Mouse (Mus musculus) liver, embryonic 14.5 days (tissue): ENCODE measurements around the gene Cela1. TPM values are rescaled to one million over a fixed set of nuclear protein-coding genes. Genes with fewer than 3 reads are reported as not detected.

Source experiments
- ATAC-seq: fragments of 200-750 bp; cut with Nextera tagmentation; 2 replicates; pipeline ENCODE4 v1.8.0; 2017; ENCODE audit warnings: moderate number of reproducible peaks, mild to moderate bottlenecking, moderate library complexity; ENCODE audit not compliant: insufficient read depth
- DNase-seq, 3 experiments: peaks; one replicate each; pipeline ENCODE4 v3.0.0-alpha.2; 2012 to 2013; ENCODE audit warnings: low read depth in 3 of 3, low spot score in 3 of 3
- H3K27ac ChIP-seq: fragments of 300-500 bp; sonication (generic); 2 replicates; pipeline ENCODE4 v1.5.1; 2014; ENCODE audit warnings: moderate library complexity, mild to moderate bottlenecking, control low read depth, inconsistent platforms
- H3K27me3 ChIP-seq: fragments of 300-500 bp; sonication (generic); 2 replicates; pipeline ENCODE4 v1.6.1; 2014; ENCODE audit warnings: mild to moderate bottlenecking, low read length, moderate library complexity; ENCODE audit not compliant: control insufficient read depth, insufficient read depth
- H3K36me3 ChIP-seq: fragments of 300-500 bp; sonication (generic); replicated peaks from 2 replicates; pipeline ENCODE4 v1.6.1; 2014; ENCODE audit warnings: low read depth; ENCODE audit not compliant: control insufficient read depth, insufficient read depth
- H3K4me1 ChIP-seq, 2 experiments: fragments of 200-500 bp in 1 of 2; fragments of 300-500 bp in 1 of 2; sonication (generic) in 1 of 2; replicated peaks; 2 replicates each; pipeline ENCODE4 v1.6.1; 2012 to 2014; ENCODE audit warnings: antibody characterized with exemption in 1 of 2, inconsistent platforms in 1 of 2, low read length in 1 of 2; ENCODE audit not compliant: control insufficient read depth in 2 of 2, insufficient read depth in 2 of 2
- H3K4me2 ChIP-seq: fragments of 300-500 bp; sonication (generic); 2 replicates; pipeline ENCODE4 v1.6.1; 2014; ENCODE audit warnings: low read depth, mild to moderate bottlenecking, control low read depth, moderate library complexity
- H3K4me3 ChIP-seq, 2 experiments: fragments of 200-500 bp in 1 of 2; fragments of 300-500 bp in 1 of 2; sonication (generic) in 1 of 2; 2 replicates each; pipeline ENCODE4 v1.5.1; 2012 to 2014; ENCODE audit warnings: low read depth in 2 of 2, low read length in 2 of 2, mild to moderate bottlenecking in 2 of 2, control low read depth in 1 of 2, inconsistent platforms in 1 of 2, moderate library complexity in 1 of 2; ENCODE audit not compliant: insufficient read depth in 1 of 2
- H3K9ac ChIP-seq: fragments of 300-500 bp; sonication (generic); replicated peaks from 2 replicates; pipeline ENCODE4 v1.6.1; 2014; ENCODE audit warnings: mild to moderate bottlenecking, control low read depth, moderate library complexity
- H3K9me3 ChIP-seq: fragments of 300-500 bp; sonication (generic); 2 replicates; pipeline ENCODE4 v1.6.1; 2016; ENCODE audit warnings: low read length, mixed read lengths; ENCODE audit not compliant: control insufficient read depth
- CTCF ChIP-seq: IDR thresholded peaks from 2 replicates; pipeline ENCODE4 v1.5.1; 2016; ENCODE audit warnings: antibody characterized with exemption, low read depth, control low read depth
- EP300 ChIP-seq: IDR thresholded peaks from 2 replicates; pipeline ENCODE4 v1.6.1; 2016; ENCODE audit warnings: antibody characterized with exemption, low read depth
- WGBS: fragments of 180-500 bp; shearing (Covaris S2); extraction: QIAGEN DNeasy Blood & Tissue Kit; methylation state at CpG from one replicate; pipeline ENCODE4 v1.1.7; 2014; ENCODE audit not compliant: insufficient replicate concordance; 5-methylcytosine and 5-hydroxymethylcytosine counted together
- polyA plus RNA-seq, 2 experiments: library from polyadenylated mRNA; depleted of rRNA in 1 of 2; stranded (reverse) in 1 of 2; unstranded in 1 of 2; fragments of >200 nt; fragmentation: Nextera tagmentation in 1 of 2; extraction: Ambion mirVana in 1 of 2; gene quantifications; 2 replicates each; pipeline versions ENCODE4 v1.2.1 to v1.2.3; 2012 to 2014

Cela1 gene
- polyA plus RNA-seq, 2 experiments: 8.1 to 13.8 TPM

- H3K27me3 ChIP-seq: no peaks in the 10 kb centered on the region
- H3K9me3 ChIP-seq: no peaks in the 10 kb centered on the region
- H3K27ac ChIP-seq: no peak overlapping the region
- no peaks in the 10 kb centered on the region for H3K36me3 ChIP-seq
- TF ChIP-seq CTCF (no peak), EP300 (no peak)
- H3K4me2 ChIP-seq: no peak overlapping the region
- H3K4me3 ChIP-seq: no peak overlapping the region
- peaks cover 0 to 23% of the 10 kb centered on the region in 2 experiments; a peak in 3 of 4 replicates for H3K4me1 ChIP-seq
- DNase-seq (no peak), ATAC-seq (no peak)
- WGBS: 71% methylated on average over 5 of the region's 5 CpGs
- H3K9ac ChIP-seq: no peak overlapping the region
These were observed 26.9 kb downstream of the Cela1 start for GRCm38 (mm10) chr15:100660805-100661204.

- 65% methylated on average over 9 of the region's 9 CpGs for WGBS
- no peak for DNase-seq
These were observed 27.4 kb downstream of the Cela1 start for GRCm38 (mm10) chr15:100660306-100660705.

GRCm38 (mm10) chr15:100655201-100655600 is 32.5 kb downstream of the Cela1 start:
- Histone ChIP-seq H3K9ac (no peak overlapping the region), H3K9me3 (no peaks in the 10 kb centered on the region), H3K4me1 (no peaks in the 10 kb centered on the region), H3K4me3 (no peak overlapping the region), H3K36me3 (no peaks in the 10 kb centered on the region), H3K27me3 (no peaks in the 10 kb centered on the region), H3K27ac (no peak overlapping the region), H3K4me2 (no peak overlapping the region)
- 73% methylated on average over 5 of the region's 5 CpGs for WGBS
- DNase-seq (no peak), ATAC-seq (no peak)
- TF ChIP-seq EP300 (no peak), CTCF (no peak)

More at GRCm38 (mm10) chr15:100660306-100660705, 27.4 kb downstream of the Cela1 start:
- H3K27ac ChIP-seq: no peak overlapping the region
- H3K9me3 ChIP-seq: no peaks in the 10 kb centered on the region
- ATAC-seq: no peak
- no peak for TF ChIP-seq CTCF
- TF ChIP-seq EP300: no peak
- H3K4me3 ChIP-seq: no peak overlapping the region
- H3K36me3 ChIP-seq: no peaks in the 10 kb centered on the region
- H3K27me3 ChIP-seq: no peaks in the 10 kb centered on the region
- H3K9ac ChIP-seq: no peak overlapping the region
- peaks cover 0 to 18% of the 10 kb centered on the region in 2 experiments; a peak in 3 of 4 replicates for H3K4me1 ChIP-seq
- H3K4me2 ChIP-seq: no peak overlapping the region

GRCm38 (mm10) chr15:100654271-100654670 is 33.5 kb downstream of the Cela1 start:
- H3K9me3 ChIP-seq: no peaks in the 10 kb centered on the region
- no peak overlapping the region for H3K4me2 ChIP-seq
- H3K27me3 ChIP-seq: no peaks in the 10 kb centered on the region
- no peaks in the 10 kb centered on the region for H3K4me1 ChIP-seq
- DNase-seq (no peak), ATAC-seq (no peak)
- H3K4me3 ChIP-seq: no peak overlapping the region
- no peaks in the 10 kb centered on the region for H3K36me3 ChIP-seq
- TF ChIP-seq EP300 (no peak), CTCF (no peak)
- WGBS: 73% methylated on average over 1 of the region's 1 CpGs
- H3K27ac ChIP-seq: no peak overlapping the region
- H3K9ac ChIP-seq: no peak overlapping the region

GRCm38 (mm10) chr15:100651610-100652009 is 36.1 kb downstream of the Cela1 start:
- Histone ChIP-seq H3K27me3 (no peaks in the 10 kb centered on the region), H3K4me2 (no peak overlapping the region), H3K9me3 (no peaks in the 10 kb centered on the region), H3K36me3 (no peaks in the 10 kb centered on the region), H3K9ac (no peak overlapping the region), H3K27ac (no peak overlapping the region), H3K4me1 (no peaks in the 10 kb centered on the region), H3K4me3 (no peak overlapping the region)
- no peak for TF ChIP-seq CTCF
- TF ChIP-seq EP300: no peak
- WGBS: 50% methylated on average over 9 of the region's 9 CpGs
- DNase-seq: no peak
- peak; percentile 35; the same call in 1 of the 2 replicates for ATAC-seq
